Mouse (Mus musculus): Measurements from ENCODE around the gene Daam1.

- no peak for TF ChIP-seq CTCF (IDR thresholded peaks at IDR 0.05; ENCODE audit: low read depth, low read length)
- TF ChIP-seq POLR2A (IDR thresholded peaks at IDR 0.05; ENCODE audit: extremely low read depth, insufficient read depth, low read length) = no peak
Measured at GRCm38 (mm10) chr12:72015296-72015695, 184.4 kb downstream of the Daam1 start.
